Mouse (Mus musculus) cerebellum, adult 9-11 months (tissue): ENCODE results near the gene Nrgn.

ENCODE experiments used
- DNase-seq: peaks from one replicate; pipeline ENCODE4 v3.0.0; 2022

Nrgn gene

DNA sequence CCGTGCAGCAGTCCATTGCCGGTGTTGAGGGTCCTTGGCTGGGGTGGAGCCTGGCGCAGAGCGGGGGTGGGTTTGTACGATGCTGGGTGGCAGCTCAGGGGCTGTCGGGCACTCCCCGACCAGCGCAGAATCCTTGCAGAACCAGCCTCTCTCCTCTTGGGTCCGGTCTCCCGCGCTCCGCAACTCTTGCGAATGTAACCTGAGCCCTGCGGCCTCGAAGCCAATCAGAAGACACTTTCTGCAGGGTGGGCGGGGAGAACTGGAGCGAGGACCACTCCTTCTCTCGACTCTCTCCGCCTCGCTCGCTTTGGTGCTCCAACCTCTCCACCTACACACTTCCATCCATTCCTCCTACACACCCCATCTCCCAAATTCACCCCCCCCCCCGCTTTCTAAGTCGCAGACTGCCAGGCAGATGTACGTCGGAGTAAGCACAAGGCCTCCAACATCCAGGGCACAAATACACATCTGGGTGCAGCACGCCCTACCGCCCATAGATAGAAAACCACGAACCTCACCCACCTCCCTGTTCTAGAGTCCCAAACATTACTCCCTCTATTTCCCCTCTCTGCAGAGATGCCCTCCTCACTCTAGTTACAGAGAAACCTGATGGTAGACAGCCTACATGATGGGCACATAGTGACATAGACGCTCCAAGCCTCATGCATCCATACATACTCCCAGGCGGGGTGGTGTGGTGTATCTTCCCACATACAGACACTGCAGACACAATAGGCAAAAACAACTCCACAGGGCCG lies at the start of gene Nrgn:
TSS of gene Nrgn (minus strand) at position 369 of the 758 bp plus-strand sequence.
- no peak for DNase-seq

DNA sequence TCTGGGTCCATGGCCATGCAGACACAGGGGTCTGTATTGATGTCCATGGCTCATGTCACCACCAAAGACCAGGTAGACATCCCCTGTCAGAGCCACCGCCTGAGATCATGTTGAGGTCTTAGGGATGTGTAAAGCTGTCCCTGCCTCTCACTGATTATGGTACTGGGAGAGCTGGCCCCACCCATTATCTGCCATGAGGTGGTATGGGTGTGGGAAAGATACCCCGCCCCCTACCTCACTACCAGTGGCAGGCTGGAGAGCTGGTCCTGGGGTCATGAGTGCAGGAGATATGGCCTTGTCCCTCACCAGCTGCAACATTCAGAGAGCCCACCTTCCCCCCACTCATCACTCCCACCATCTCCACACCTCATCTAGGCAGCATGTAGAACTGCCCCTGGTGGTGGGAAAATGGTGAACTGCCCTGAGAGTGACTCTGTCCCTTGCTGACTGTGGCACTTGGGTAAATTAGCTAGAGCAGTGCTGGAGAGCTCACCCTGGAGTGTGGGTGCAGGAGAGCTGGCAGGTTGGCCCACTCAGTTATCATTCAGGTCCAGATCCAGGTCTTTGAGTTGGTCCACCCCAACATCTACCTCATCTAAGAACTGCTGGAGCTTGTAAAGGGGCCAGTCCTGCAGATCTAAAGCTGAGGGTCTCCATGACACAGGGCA lies 48.0 kb upstream of the Nrgn start:
- DNase-seq: no peak

- DNase-seq: no peak
Observed at GRCm38 (mm10) chr9:37598637-37599036, 45.9 kb upstream of the Nrgn start.

- DNase-seq: no peak
Observed at GRCm38 (mm10) chr9:37595570-37595969, 42.9 kb upstream of the Nrgn start.

- no peak for DNase-seq
Observed at GRCm38 (mm10) chr9:37593690-37594089, 41.0 kb upstream of the Nrgn start.

DNA sequence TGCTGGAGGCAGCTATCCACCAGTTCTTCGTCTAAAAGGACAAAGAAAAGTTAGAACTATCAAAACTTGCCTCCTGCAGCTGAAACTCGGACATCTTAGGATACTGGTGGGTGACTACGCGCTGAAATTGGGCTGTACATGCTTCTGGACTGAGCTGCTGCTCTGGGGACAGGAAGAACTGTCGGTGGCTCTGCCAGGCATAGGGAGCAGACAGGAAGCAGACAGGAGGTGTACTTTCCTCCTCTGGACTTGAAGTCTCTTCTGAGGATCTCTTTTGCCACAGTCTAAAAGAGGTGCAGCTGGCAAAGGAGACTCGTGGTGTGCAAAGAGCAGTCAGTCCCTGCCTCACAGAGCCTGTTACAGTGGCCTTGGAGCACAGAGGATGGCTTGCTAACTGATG lies 39.9 kb upstream of the Nrgn start:
- DNase-seq: no peak

DNA sequence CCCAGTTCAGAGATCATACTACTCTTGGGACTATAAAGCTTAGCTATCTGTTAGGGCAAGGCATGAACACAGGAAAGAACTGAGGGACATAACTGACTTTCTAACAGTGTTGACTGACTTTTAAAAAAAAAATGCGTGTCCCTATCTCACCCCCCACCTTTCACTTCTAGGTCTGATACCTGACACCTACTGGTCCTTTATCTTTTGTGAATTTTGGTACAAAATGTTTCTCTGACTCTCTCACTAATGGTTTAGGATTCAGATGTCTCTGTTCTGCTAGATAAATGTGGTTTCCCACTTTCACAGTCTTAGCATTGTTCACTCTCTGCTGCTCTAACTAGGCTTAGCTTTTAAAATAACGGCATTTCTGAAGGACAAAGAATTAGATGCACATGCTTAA lies 39.3 kb upstream of the Nrgn start:
- no peak for DNase-seq

GRCm38 (mm10) chr9:37590381-37590780 lies 37.7 kb upstream of the Nrgn start:
- DNase-seq: no peak

- no peak for DNase-seq
Observed at GRCm38 (mm10) chr9:37586718-37587117, 34.0 kb upstream of the Nrgn start.

DNA sequence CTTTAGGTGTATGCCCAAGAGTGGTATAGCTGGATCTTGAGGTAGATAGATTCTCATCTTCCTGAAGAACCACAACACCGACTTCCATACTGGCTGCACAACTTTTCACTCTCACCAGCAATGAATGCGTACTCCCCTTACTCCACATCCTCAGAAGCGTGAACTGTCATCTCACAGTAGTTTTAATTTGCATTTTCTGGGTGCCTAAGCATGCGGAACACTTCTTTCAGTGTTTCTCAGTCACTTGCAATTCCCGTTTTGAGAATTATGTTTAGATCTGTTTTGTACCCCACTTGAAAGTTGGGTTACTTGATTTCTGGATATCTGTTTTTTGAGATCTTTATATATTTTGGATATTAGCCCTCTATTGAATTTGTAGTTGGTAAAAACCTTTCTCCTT lies 30.9 kb upstream of the Nrgn start:
- no peak for DNase-seq

- DNase-seq: no peak
Observed at GRCm38 (mm10) chr9:37576436-37576930, 23.8 kb upstream of the Nrgn start.

DNA sequence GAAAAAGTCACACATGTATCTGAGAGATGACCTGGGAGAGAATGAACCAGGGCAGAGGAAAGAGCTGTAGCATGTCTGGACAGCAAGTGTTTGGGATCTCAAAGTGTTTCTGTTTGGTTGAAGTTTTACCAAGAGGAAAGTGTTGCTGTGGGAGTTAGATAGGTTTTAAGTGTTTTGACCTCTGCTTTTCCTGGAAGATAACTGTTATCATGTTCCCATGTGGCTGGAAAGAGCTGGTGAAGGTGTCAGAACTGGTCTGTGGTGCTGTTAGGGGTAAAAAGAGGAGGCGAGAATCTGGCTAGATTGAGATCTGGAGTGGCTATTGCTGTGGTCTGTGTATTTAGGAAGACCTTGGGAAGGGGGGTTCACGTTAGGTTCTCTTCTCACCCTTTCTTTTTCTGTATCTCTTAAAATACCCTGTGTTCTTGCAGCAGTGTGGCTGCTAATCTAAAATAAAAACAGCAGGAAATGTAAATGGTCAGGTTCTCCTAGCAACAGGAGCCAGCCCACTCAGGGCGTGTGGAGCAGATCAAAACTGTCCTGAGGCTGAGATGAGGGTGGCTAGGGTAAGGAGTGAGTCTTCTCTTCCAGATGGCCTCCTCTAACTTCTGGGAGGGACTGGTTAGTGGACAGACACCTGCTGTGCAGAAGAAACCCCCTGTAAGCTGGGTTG lies 19.6 kb upstream of the Nrgn start:
- DNase-seq: no peak

GRCm38 (mm10) chr9:37569231-37569835 lies 16.6 kb upstream of the Nrgn start:
- no peak for DNase-seq

- DNase-seq: no peak
Observed at GRCm38 (mm10) chr9:37568605-37569214, 16.0 kb upstream of the Nrgn start.

- DNase-seq: no peak
Observed at GRCm38 (mm10) chr9:37567892-37568604, 15.3 kb upstream of the Nrgn start.

DNA sequence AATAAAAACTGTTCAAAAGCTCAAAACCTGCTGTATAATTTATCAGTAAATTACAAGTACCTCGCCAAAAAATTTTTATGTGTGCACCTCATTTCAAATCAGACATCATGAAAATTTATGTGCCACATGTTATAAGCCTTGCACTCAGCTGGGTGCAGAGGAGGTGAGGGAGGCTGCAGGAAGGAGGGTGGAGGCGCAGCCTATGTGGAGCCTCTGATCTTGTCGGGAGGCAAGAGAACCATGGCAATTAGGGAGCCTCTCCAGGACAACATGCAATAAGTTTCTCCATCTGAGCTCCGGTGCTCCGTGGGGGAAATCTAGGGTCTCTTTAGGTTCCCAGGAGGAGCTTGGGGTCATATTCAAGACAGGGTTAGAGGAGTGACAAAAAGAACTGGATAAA lies 14.8 kb upstream of the Nrgn start:
- no peak for DNase-seq

GRCm38 (mm10) chr9:37567019-37567418 lies 14.3 kb upstream of the Nrgn start:
- no peak for DNase-seq

GRCm38 (mm10) chr9:37563805-37564204 lies 11.1 kb upstream of the Nrgn start:
- DNase-seq: no peak

DNA sequence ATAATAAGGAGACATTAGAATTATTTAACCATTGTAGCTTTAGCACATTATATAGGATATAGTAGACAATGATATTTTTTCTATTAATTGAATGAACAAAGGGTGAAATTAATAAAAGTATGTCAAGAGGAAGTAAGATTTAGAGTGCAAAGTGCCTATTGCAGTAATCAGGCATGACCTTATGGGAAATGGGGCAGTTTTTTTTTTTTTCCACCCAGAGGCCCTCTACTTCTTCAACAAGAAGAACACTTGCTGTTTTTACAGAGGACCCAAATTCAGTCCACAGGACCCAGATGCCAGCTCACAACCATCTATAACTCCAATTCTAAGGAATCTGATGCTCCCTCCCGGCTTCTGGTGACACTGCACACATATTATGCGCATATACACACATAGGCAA lies 7.9 kb upstream of the Nrgn start:
- no peak for DNase-seq

DNA sequence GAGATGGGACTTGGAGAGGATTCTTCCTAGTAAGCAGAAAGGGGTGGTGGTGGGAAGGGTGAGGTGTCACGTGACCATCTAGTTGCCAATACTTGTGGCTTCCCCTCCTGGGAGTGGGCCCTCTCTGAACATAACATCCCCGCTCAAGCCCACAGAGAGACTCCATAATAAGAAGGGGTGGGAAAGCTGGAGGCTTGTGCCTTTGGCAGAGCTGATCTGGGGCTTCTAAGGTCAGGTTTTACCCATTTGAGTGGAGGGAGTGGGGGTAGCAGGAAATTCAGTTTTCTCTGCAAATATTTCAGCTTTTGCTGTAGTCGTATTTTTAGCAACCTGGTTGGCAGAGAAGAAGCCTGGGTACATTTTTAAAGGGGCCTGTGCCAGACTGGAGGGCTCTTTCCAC lies 3.7 kb upstream of the Nrgn start:
- no peak for DNase-seq

DNA sequence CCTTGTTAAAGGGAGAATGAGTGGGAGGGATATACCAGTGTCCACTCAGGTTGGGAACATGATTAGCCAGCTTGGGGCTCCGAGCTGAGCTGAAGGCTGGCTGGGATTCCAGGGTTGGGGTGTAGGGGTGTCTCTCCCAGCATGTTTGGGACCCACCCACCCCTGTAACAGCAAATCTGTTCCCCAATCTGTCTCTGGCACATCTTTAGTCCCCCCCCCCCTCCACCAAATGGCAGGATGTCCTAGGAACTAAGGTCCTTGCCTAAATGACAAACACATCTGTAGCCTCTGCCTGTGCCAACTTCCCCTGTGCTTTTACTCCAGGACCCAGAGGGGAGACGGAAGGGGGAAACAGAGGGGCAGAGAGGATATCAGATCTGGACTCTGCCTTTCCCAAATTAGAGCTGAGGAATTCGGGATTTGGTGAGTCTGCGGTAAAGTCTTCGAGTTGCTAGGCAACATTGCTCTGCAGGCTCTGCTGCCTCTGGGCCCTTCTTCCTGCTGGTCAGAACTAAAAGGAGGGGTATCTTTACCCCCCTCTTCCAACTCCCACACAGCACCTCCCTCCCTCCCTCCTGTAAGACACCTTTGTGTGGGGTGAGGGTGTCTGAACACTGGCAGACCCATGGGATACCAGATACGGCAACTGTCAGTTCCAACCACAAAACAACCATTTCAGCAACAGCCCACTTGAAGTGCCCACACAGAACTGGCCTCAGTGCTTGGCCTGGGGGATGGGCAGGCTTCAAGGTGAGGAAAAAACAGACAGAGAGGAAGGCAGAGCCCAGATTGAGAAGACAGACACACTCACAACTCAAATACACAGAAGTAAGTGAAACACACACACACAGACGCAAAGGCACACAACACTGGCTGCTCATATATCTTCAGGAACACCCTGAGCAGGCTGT lies 2.4 kb upstream of the Nrgn start, which contains the start of gene Siae:
TSS of gene Siae (plus strand) at position 861 of the 911 bp plus-strand sequence.
- no peak for DNase-seq
